In genomic region chr2:102166550-102167325, GRCm38 (mm10) we compare ENCODE assay signal across 9 mouse cellular contexts. TPM values are rescaled to one million over a fixed set of nuclear protein-coding genes. Genes with fewer than 3 reads are reported as not detected.
A peak's percentile ranks its signal among the peaks of the same experiment; 100 is the strongest.
DNase-seq lines count a peak whose midpoint lies in the region; ATAC-seq and TF ChIP-seq lines count a peak whose summit lies in the region.
"Had no signal": no experiment of that assay in that cellular context is flagged by ENCODE, and none has a peak within 500 bp of the region (broad histone marks: within the 10 kb centered on the region; RNA-seq: fewer than 3 reads in every experiment).

No protein-coding gene starts in this region.

- no peak for TF ChIP-seq EP300 in liver, postnatal 0 days (IDR thresholded peaks at IDR 0.05; ENCODE audit: low read depth)

- 19% methylated on average over 15 of the region's 15 CpGs for WGBS in liver, embryonic 11.5 days
- WGBS in liver, postnatal 0 days (ENCODE audit: insufficient replicate concordance) = 40% methylated on average over 15 of the region's 15 CpGs
- WGBS in limb, embryonic 13.5 days = 27% methylated on average over 15 of the region's 15 CpGs
- 27% methylated on average over 15 of the region's 15 CpGs for WGBS in stomach, embryonic 16.5 days

- intact Hi-C loops in heart, postnatal 36 days (cut with DNase I) = no loop called here

- H3K36me3 ChIP-seq in liver, embryonic 11.5 days (ENCODE audit: control insufficient read depth, insufficient read depth, low read length) = no peaks in the 10 kb centered on the region
- no peaks in the 10 kb centered on the region for H3K36me3 ChIP-seq in liver, postnatal 0 days (replicated peaks; ENCODE audit: insufficient read depth, low read length)
- H3K36me3 ChIP-seq in limb, embryonic 13.5 days = peaks cover 11% of the 10 kb centered on the region
- H3K36me3 ChIP-seq in stomach, embryonic 16.5 days (ENCODE audit: control insufficient read depth, insufficient read depth, low read length) = no peaks in the 10 kb centered on the region
- H3K36me3 ChIP-seq: G1E had no signal

- H3K4me1 ChIP-seq in liver, embryonic 11.5 days (replicated peaks; ENCODE audit: control insufficient read depth, insufficient read depth, low read length) = peaks cover 10% of the 10 kb centered on the region
- no peaks in the 10 kb centered on the region; the same call in 1 of the 2 replicates for H3K4me1 ChIP-seq in liver, postnatal 0 days (ENCODE audit: insufficient read depth)
- peaks cover 48% of the 10 kb centered on the region for H3K4me1 ChIP-seq in limb, embryonic 13.5 days
- H3K4me1 ChIP-seq in stomach, embryonic 16.5 days (ENCODE audit: control insufficient read depth, insufficient read depth, low read length) = peaks cover 14% of the 10 kb centered on the region

- H3K27ac ChIP-seq in liver, embryonic 11.5 days (ENCODE audit: low read depth, low read length) = no peak overlapping the region
- no peak overlapping the region for H3K27ac ChIP-seq in liver, postnatal 0 days (ENCODE audit: low read depth)
- no peak overlapping the region for H3K27ac ChIP-seq in limb, embryonic 13.5 days
- peak overlapping the region; percentile 72; the same call in 1 of the 2 replicates for H3K27ac ChIP-seq in stomach, embryonic 16.5 days (ENCODE audit: low read length)

- H3K9ac ChIP-seq in liver, embryonic 11.5 days (ENCODE audit: low read depth, low read length) = no peak overlapping the region
- no peak overlapping the region for H3K9ac ChIP-seq in liver, postnatal 0 days (replicated peaks)
- no peak overlapping the region; the same call in 1 of the 2 replicates for H3K9ac ChIP-seq in limb, embryonic 13.5 days
- peak overlapping the region; percentile 7; the same call in 1 of the 2 replicates for H3K9ac ChIP-seq in stomach, embryonic 16.5 days (ENCODE audit: low read length)

- no peaks in the 10 kb centered on the region for H3K27me3 ChIP-seq in liver, embryonic 11.5 days (replicated peaks; ENCODE audit: control insufficient read depth, insufficient read depth, low read length)
- H3K27me3 ChIP-seq in liver, postnatal 0 days (ENCODE audit: insufficient read depth, low read length) = no peaks in the 10 kb centered on the region
- H3K27me3 ChIP-seq in limb, embryonic 13.5 days = no peaks in the 10 kb centered on the region
- H3K27me3 ChIP-seq in stomach, embryonic 16.5 days (ENCODE audit: control insufficient read depth, insufficient read depth, low read length) = no peaks in the 10 kb centered on the region

- H3K9me3 ChIP-seq in liver, embryonic 11.5 days (ENCODE audit: control insufficient read depth, low read length) = no peaks in the 10 kb centered on the region
- H3K9me3 ChIP-seq in liver, postnatal 0 days (ENCODE audit: low read length) = no peaks in the 10 kb centered on the region
- H3K9me3 ChIP-seq in limb, embryonic 13.5 days = no peaks in the 10 kb centered on the region
- H3K9me3 ChIP-seq in stomach, embryonic 16.5 days (replicated peaks; ENCODE audit: control insufficient read depth, low read length) = no peaks in the 10 kb centered on the region
- H3K9me3 ChIP-seq: G1E had no signal

- ATAC-seq in liver, embryonic 11.5 days (replicated peaks; ENCODE audit: low FRiP score) = no peak
- no peak for ATAC-seq in liver, postnatal 0 days
- no peak for ATAC-seq in limb, embryonic 13.5 days (ENCODE audit: low FRiP score, low read depth)
- peak; percentile 85 for ATAC-seq in stomach, embryonic 16.5 days (ENCODE audit: insufficient read depth, low FRiP score)

- no peak for DNase-seq in liver, embryonic 11.5 days (ENCODE audit: low spot score)
- no peak for DNase-seq in liver, postnatal 0 days
- peak; percentile 25 for DNase-seq in embryo, embryonic 9.5 days (ENCODE audit: extremely low spot score)
- peak; percentile 23 to 30 for DNase-seq in heart, postnatal 36 days
- no peak for DNase-seq in layer of hippocampus, postnatal 36 days
- no peak for DNase-seq in cerebellum, adult 11-12 months

- no peak overlapping the region for H3K4me3 ChIP-seq in liver, embryonic 11.5 days (ENCODE audit: low read depth, low read length)
- H3K4me3 ChIP-seq in liver, postnatal 0 days (ENCODE audit: low read depth, low read length) = no peak overlapping the region
- no peak overlapping the region for H3K4me3 ChIP-seq in limb, embryonic 13.5 days
- H3K4me3 ChIP-seq in stomach, embryonic 16.5 days (replicated peaks; ENCODE audit: low read length) = no peak overlapping the region

- no peak for TF ChIP-seq CTCF in liver, postnatal 0 days (IDR thresholded peaks at IDR 0.05; ENCODE audit: low read depth)

- peak overlapping the region; percentile 8; the same call in 1 of the 2 replicates for H3K4me2 ChIP-seq in liver, embryonic 11.5 days
- H3K4me2 ChIP-seq in liver, postnatal 0 days (ENCODE audit: low read depth, low read length) = no peak overlapping the region
- peak overlapping the region; percentile 28; the same call in 1 of the 2 replicates for H3K4me2 ChIP-seq in limb, embryonic 13.5 days (replicated peaks)
- H3K4me2 ChIP-seq in stomach, embryonic 16.5 days (ENCODE audit: low read depth, low read length) = peak overlapping the region; percentile 28

RNA-seq across cellular contexts. Expression of gene Ldlrad3, which starts 19.4 kb away (rescaled TPM):
- polyA plus RNA-seq in liver, embryonic 11.5 days (2014; fragmentation: Nextera tagmentation; extraction: Ambion mirVana) = 17.9 TPM in 2 replicates
- polyA plus RNA-seq in liver, postnatal 0 days (2015; fragmentation: Nextera tagmentation; extraction: Ambion mirVana) = 3.8 and 4.6 TPM in 2 replicates
- total RNA-seq in heart, postnatal 36 days (2021) = 1 to 10 TPM; 3.8 to 4.4 TPM
- 63.6 and 71.9 TPM in 2 replicates for polyA plus RNA-seq in limb, embryonic 13.5 days (2015; fragmentation: Nextera tagmentation; extraction: Ambion mirVana)
- polyA plus RNA-seq in stomach, embryonic 16.5 days (2015; fragmentation: Nextera tagmentation; extraction: Ambion mirVana) = 50.0 and 53.2 TPM in 2 replicates
- total RNA-seq in layer of hippocampus, postnatal 36 days (2021) = 1 to 10 TPM; 9.3 to 9.4 TPM

Comparison
In these comparisons a context has a peak if more than half of its experiments do, and no peak if none do; other contexts are left out.
1. DNase-seq: peak in embryo, embryonic 9.5 days (single experiment) and heart, postnatal 36 days (2 of 2); none in liver, embryonic 11.5 days (single experiment), liver, postnatal 0 days (single experiment), layer of hippocampus, postnatal 36 days (0 of 2) and cerebellum, adult 11-12 months (single experiment).